Mouse (Mus musculus): ENCODE data around the gene Fez2. TPM values are rescaled to one million over a fixed set of nuclear protein-coding genes. Genes with fewer than 3 reads are reported as not detected.

Fez2 gene
- polyA plus RNA-seq, 1 experiment from 2014 or later, result 63.6 TPM

GRCm38 (mm10) chr17:78333275-78333674 lies 84.7 kb downstream of the Fez2 start:
- 96% methylated on average over 10 of the region's 10 CpGs for WGBS
- peaks cover 2% of the 10 kb centered on the region; the same call in 1 of the 2 replicates for H3K4me1 ChIP-seq
- no peak overlapping the region for H3K27ac ChIP-seq (replicated peaks)
- no peaks in the 10 kb centered on the region for H3K27me3 ChIP-seq (replicated peaks)
- peaks cover 6% of the 10 kb centered on the region for H3K36me3 ChIP-seq
- H3K9ac ChIP-seq (replicated peaks), result no peak overlapping the region
- no peak for ATAC-seq (ENCODE audit: low FRiP score)
- no peaks in the 10 kb centered on the region for H3K9me3 ChIP-seq (replicated peaks)
- no peak overlapping the region for H3K4me3 ChIP-seq (replicated peaks)
- H3K4me2 ChIP-seq, result no peak overlapping the region

GRCm38 (mm10) chr17:78331438-78331837 lies 86.5 kb downstream of the Fez2 start:
- WGBS, result 70% methylated on average over 8 of the region's 8 CpGs
- peaks cover 3% of the 10 kb centered on the region; the same call in 1 of the 2 replicates for H3K36me3 ChIP-seq
- no peak for ATAC-seq (ENCODE audit: low FRiP score)
- H3K27me3 ChIP-seq (replicated peaks), result no peaks in the 10 kb centered on the region
- no peaks in the 10 kb centered on the region for H3K9me3 ChIP-seq (replicated peaks)
- H3K4me1 ChIP-seq, result peaks cover 3% of the 10 kb centered on the region; the same call in 1 of the 2 replicates
- no peak overlapping the region for H3K27ac ChIP-seq (replicated peaks)
- H3K9ac ChIP-seq (replicated peaks), result no peak overlapping the region
- H3K4me3 ChIP-seq (replicated peaks), result no peak overlapping the region
- H3K4me2 ChIP-seq, result no peak overlapping the region

- Histone ChIP-seq H3K9me3 (replicated peaks) (no peaks in the 10 kb centered on the region), H3K9ac (replicated peaks) (no peak overlapping the region), H3K36me3 (no peaks in the 10 kb centered on the region; the same call in 1 of the 2 replicates), H3K4me1 (peaks cover 3% of the 10 kb centered on the region; the same call in 1 of the 2 replicates), H3K4me3 (replicated peaks) (no peak overlapping the region), H3K4me2 (no peak overlapping the region), H3K27ac (replicated peaks) (no peak overlapping the region), H3K27me3 (replicated peaks) (no peaks in the 10 kb centered on the region)
- ATAC-seq (ENCODE audit: low FRiP score), result no peak
- WGBS, result 18% methylated on average over 3 of the region's 3 CpGs
Observed at GRCm38 (mm10) chr17:78328287-78328686, 89.7 kb downstream of the Fez2 start.

DNA sequence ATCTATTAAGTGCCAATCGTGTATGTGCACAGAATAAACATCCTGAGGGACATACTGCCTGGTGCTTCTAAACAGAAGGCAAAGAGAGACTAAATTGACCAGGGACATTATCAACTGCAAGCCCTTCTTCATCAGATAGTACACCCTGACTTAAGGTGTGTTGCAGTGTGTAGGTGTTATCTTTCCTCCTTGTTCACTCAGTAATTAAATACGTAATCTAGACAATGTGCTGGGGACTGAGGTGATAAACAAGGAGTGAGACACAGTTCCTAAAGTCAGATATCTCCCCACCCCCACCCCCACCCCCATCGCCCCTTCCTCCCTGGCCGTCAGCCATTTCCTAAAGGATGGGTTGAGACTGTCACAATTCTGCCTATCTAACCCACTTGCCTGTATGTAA lies 90.8 kb downstream of the Fez2 start:
- WGBS, result 70% methylated on average over 4 of the region's 4 CpGs
- no peaks in the 10 kb centered on the region; the same call in 1 of the 2 replicates for H3K36me3 ChIP-seq

DNA sequence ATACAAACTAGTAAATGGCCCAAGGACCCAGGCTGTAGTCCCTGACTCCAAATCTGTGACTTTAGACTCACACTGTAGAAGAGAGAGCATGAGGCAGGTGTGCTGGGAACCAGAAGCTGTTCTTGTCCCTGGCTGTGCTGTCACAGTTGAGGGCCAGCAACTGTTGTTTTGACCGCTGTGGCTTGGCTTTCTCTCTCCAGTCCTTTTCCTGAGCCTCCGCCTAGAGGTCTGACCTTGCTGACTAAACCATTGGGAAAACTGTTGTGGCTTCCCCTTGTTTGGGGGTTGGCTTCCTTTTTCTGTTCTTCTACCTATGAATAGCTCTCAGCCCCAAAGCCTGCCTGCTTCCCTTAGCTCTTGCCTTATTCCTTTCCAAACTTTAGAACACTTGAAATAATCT lies 91.6 kb downstream of the Fez2 start:
- H3K36me3 ChIP-seq, result no peaks in the 10 kb centered on the region; the same call in 1 of the 2 replicates
- H3K27ac ChIP-seq (replicated peaks), result no peak overlapping the region
- no peak overlapping the region for H3K4me3 ChIP-seq (replicated peaks)
- H3K9me3 ChIP-seq (replicated peaks), result no peaks in the 10 kb centered on the region
- no peaks in the 10 kb centered on the region for H3K27me3 ChIP-seq (replicated peaks)
- peaks cover 3% of the 10 kb centered on the region; the same call in 1 of the 2 replicates for H3K4me1 ChIP-seq
- WGBS, result 87% methylated on average over 2 of the region's 2 CpGs
- H3K9ac ChIP-seq (replicated peaks), result no peak overlapping the region
- no peak overlapping the region for H3K4me2 ChIP-seq
- ATAC-seq (ENCODE audit: low FRiP score), result no peak

More for the DNA sequence above, 90.8 kb downstream of the Fez2 start:
- H3K4me1 ChIP-seq, result peaks cover 3% of the 10 kb centered on the region; the same call in 1 of the 2 replicates
- no peak overlapping the region for H3K4me3 ChIP-seq (replicated peaks)
- H3K9me3 ChIP-seq (replicated peaks), result no peaks in the 10 kb centered on the region
- no peak for ATAC-seq (ENCODE audit: low FRiP score)
- no peak overlapping the region for H3K9ac ChIP-seq (replicated peaks)
- no peak overlapping the region for H3K27ac ChIP-seq (replicated peaks)
- no peaks in the 10 kb centered on the region for H3K27me3 ChIP-seq (replicated peaks)
- no peak overlapping the region for H3K4me2 ChIP-seq

GRCm38 (mm10) chr17:78325761-78326332 lies 92.1 kb downstream of the Fez2 start:
- 0 out of 2 replicates have a peak, but pooled peaks have one; percentile 3 for ATAC-seq (ENCODE audit: low FRiP score)
- no peaks in the 10 kb centered on the region for H3K9me3 ChIP-seq (replicated peaks)
- WGBS, result 63% methylated on average over 7 of the region's 7 CpGs

GRCm38 (mm10) chr17:78322369-78323335 lies 95.3 kb downstream of the Fez2 start:
- Histone ChIP-seq H3K9ac (replicated peaks) (no peak overlapping the region), H3K4me1 (no peaks in the 10 kb centered on the region), H3K27ac (replicated peaks) (no peak overlapping the region), H3K4me3 (replicated peaks) (no peak overlapping the region), H3K4me2 (no peak overlapping the region), H3K27me3 (replicated peaks) (no peaks in the 10 kb centered on the region), H3K36me3 (peaks cover 1% of the 10 kb centered on the region; the same call in 1 of the 2 replicates), H3K9me3 (replicated peaks) (no peaks in the 10 kb centered on the region)
- no peak for ATAC-seq (ENCODE audit: low FRiP score)
- 63% methylated on average over 18 of the region's 18 CpGs for WGBS

More at GRCm38 (mm10) chr17:78325761-78326332, 92.1 kb downstream of the Fez2 start:
- H3K4me2 ChIP-seq, result no peak overlapping the region
- peaks cover 3% of the 10 kb centered on the region; the same call in 1 of the 2 replicates for H3K4me1 ChIP-seq
- no peak overlapping the region for H3K9ac ChIP-seq (replicated peaks)
- H3K4me3 ChIP-seq (replicated peaks), result no peak overlapping the region
- H3K27me3 ChIP-seq (replicated peaks), result no peaks in the 10 kb centered on the region
- no peaks in the 10 kb centered on the region; the same call in 1 of the 2 replicates for H3K36me3 ChIP-seq
- H3K27ac ChIP-seq (replicated peaks), result no peak overlapping the region

- Histone ChIP-seq H3K4me3 (replicated peaks) (no peak overlapping the region), H3K4me1 (no peaks in the 10 kb centered on the region), H3K4me2 (no peak overlapping the region), H3K27ac (replicated peaks) (no peak overlapping the region), H3K36me3 (peaks cover 3% of the 10 kb centered on the region; the same call in 1 of the 2 replicates), H3K9me3 (replicated peaks) (no peaks in the 10 kb centered on the region), H3K9ac (replicated peaks) (no peak overlapping the region), H3K27me3 (replicated peaks) (no peaks in the 10 kb centered on the region)
- no peak for ATAC-seq (ENCODE audit: low FRiP score)
- WGBS, result 94% methylated on average over 11 of the region's 11 CpGs
Observed at GRCm38 (mm10) chr17:78321216-78321835, 96.6 kb downstream of the Fez2 start.

Other genes starting within 250 kb of the Fez2 start
- gene Crim1, start 217.9 kb downstream of the Fez2 start, polyA plus RNA-seq (2015; fragmentation: Nextera tagmentation; extraction: Ambion mirVana), result 15.8 and 17.4 TPM in 2 replicates
- 9.6 and 10.3 TPM in 2 replicates for gene Vit, start 89.9 kb upstream of the Fez2 start, polyA plus RNA-seq (2015; fragmentation: Nextera tagmentation; extraction: Ambion mirVana)

All from neural tube, embryonic 15.5 days (tissue).